Mouse (Mus musculus) layer of hippocampus, adult 9-11 months (tissue): ENCODE measurements around the gene Kcnip4.

Source experiments
- DNase-seq: peaks from one replicate; pipeline ENCODE4 v3.0.0; 2022

The Kcnip4 gene

DNA sequence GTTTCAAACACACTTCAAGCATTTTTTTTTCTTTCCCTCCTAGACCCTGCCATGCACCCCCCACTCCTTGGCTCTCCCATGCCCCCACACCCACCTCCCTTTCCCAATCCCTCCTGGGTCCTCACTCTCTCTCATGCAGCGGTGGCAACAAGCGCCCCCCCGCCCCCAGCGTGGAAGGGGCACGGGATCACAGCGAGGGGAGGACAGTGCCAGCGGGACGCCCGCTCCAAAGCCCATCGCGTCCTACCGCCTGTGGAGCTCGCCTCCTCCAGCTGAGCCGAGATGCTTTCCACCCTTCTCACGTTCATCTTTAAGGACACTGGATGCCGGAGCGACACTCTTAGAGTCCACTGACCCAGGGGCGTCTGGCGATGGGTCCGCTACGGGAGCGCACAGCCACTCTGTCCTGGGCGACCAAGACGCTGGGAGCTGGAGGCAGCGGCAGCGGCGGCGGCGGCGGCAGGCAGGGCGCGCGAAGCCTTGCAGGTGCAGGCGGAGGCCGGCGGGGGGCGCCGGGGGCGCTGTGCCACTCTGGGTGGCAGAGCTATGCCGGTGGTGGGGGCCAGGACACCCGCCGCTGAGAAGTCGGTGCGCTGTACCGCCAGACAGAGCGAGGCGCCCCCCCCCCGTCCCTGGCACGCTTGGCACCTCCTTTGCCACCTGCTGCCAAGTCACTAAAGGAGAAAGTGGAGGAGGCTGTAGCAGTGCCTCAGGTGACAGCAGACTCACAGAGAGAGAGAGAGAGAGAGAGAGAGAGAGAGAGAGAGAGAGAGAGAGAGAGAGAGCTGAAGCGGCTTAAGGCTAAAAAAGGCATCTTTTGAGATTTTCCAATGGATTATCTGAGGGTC lies at the start of gene Kcnip4:
Kcnip4 (minus strand) TSS at position 514 of the 848 bp plus-strand sequence.
- DNase-seq, result peak; percentile 76

DNA sequence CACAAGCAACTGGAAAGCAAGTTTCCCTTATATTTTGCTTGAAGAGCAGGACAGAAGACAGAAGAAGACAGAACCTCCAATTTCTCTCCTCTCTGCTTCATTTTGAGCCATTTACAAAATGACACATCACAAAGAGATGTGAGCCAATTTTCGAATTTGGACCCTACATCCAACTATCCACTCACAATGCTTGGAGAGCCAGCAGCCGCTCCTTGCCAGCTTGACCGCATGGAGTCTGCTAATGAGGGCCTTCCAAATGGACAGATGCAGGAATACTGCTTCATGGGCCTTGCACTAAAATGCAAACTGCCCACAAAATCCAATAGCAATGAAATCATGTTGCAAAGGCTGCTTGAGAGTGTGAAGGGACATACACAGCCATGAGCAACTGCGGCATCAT lies 47.2 kb upstream of the Kcnip4 start:
- DNase-seq, result no peak

DNA sequence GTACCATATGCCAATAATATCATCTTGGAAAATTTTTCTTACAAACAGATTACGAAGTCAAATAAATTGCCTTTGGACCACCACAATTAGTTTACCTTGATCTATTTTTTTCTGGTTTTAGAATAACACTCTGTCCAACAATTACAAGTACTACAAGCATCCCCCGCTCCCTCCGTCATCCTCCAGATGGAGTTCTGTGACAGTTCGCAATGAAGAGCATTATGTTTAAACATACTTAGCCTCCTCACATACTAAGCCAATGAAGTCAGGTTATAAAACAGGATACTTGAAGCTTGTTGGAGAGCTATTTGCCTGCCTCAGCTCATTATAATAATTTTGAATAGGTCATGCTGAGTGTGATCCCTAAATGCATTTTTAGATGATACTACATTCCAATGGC lies 39.0 kb upstream of the Kcnip4 start:
- peak; percentile 19 for DNase-seq

DNA sequence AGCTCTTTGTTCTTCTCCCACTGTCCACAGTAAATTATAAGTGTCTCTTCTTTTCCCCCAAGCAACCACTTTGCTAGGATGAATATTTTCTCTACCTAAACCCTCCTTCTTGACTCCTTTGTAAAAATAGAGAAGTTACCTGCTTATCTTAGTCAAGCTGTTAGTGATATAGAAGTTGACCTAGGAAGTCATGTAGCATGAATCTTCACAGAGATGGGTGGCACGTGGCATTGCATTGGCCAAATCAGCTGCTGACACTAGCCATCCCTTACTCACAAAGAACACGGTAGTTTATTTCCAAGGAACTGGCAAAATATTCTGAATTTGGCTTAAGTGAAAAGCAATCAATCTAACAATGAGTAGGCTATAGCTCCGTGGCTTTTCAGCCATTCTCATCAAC lies 32.7 kb upstream of the Kcnip4 start:
- DNase-seq, result no peak

DNA sequence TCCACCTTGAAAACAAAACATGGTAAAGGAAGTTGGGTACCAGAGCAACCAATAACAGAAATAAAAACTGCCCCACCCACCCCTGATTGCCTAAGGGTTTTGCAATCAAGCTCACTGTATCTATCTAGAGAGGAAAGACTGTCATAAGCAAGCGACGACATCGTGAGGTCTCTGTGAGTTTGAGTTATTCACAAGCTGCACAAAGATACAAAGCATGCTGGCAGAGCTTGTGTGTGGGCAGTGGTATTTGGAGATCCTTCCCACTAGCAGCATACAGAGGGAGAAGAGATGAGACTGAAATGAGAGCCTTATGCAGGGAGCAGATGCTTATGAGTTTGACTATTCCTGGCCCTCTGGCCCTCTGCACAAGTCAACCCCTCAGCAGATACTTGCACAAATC lies 23.2 kb upstream of the Kcnip4 start:
- peak; percentile 91 for DNase-seq

DNA sequence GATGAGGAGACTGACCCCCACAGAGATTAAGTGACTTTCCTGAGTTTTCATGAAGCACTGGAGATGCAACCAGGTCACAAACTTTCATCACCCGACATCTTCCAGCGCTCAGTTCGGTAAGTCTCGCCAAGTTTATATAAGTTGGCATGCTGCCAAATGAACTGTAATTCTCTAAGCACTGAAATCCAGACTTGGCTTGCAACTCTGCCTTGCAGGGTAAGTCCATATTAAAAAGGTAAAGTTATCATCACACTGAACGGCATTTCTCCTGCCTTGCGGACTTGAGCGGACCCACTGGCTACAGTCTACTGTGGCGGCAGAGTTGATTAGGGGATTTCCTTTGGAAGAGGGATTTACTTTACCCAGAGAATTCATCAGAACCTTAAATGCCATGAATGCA lies 4.7 kb upstream of the Kcnip4 start:
- no peak for DNase-seq

DNA sequence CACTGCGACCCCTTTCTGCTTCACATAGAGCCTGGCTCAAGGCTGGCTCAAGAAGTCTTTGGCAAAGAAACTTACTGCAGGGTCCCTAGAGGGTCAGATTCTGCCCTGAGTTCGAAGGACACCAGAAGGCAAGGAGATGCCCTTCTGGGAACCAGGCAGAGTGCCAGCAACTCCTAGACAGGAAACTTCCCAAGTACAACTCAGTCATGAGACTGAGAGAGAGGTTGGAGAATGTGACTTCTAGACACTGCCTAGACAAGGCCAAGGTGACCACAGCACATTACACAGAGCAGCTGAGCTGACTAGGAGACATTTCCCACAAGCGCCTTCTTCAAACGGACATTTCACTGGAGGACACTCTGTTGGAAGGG lies 520 bp upstream of the Kcnip4 start:
- DNase-seq, result no peak

DNA sequence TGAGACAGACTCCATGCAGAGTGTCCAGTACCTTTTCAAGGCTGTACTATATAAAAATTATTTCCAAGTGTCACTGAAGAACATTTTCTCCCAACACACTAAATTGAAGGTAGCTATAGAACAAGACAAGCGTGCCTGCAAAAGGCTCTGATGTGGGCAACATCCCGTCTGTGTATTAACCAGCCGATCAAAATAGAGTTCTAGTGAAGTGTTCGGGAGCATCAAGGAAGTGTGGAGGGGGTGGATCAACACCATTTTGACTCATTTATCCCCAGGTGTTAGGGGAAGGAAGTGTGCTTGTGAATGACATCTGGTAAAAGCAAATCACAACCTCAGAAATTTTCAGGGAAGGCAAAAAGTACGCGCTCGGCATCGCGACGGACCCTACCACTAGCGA lies 712 bp downstream of the Kcnip4 start:
- DNase-seq, result no peak

DNA sequence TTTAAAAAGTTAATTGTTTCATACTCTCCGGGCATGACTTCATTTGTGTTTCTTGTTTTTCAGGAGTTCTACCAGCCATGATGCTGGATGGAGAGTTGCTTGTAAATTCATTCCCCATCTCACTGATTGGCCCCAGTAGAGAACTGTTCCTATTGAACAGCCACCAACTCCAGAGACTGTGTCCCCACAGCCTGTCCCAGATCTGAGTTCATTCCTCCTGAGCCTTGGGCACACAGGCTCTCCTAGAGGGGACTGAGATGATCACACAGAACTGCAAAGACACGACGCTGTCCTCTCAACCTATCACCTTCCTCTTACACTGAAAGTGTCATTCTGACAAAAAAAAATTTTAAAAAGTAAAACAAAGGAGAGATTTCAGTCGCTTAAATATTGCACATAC lies 1.7 kb downstream of the Kcnip4 start:
- DNase-seq, result no peak

DNA sequence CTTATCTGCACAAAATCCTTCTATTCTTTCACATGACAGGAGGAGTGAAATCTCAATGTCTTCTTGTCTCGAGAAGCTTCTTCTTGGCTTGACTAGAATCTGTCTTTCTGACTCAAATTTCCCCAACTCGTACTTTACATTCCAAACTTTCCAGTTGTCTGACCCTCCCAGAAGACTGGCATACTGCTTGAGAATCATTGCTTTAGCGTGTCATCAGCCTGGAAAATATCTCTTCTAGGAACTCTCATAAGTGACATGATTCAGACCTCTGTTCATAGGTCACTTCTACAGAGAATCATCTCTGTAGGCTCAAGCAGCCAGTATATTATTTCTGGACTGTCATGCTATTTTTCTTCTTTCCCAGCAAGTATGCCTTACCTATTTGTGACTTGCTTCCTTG lies 26.0 kb downstream of the Kcnip4 start:
- no peak for DNase-seq

DNA sequence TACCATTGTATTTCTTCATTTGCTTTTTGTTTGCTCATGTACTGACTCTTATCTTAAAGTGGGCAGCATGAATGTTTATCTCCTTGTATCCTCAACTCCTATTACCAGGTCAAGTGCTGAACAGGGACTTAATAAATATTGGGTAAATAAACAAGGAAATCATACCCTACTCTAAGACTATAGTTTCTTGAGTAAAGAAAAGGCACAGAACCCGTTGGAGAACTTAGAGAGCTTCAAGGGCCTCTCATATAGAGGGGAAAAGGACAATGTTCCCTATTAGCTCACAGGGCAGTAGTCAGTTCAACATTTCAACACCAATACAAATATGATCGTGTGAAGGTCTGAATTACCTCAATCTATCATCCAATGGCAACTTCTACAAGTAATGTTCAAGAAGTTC lies 37.4 kb downstream of the Kcnip4 start:
- no peak for DNase-seq

DNA sequence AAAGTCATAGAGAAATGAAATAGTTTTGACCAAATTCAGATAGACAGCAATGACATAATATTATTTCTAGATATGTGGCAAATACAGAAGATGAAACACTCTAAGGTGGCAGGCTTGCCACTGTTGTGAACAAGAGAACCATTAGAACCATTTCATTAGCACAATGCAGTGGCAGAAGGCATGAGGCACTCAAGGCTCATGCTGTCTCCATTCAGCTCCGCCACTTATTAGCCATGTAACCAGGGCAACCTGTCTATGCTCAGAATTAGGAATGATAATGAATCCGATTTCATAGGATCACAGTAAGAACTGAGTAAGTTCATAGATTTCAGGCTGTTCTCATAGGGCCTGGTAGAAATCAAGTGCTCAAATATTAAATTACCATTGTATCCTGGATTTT lies 54.0 kb downstream of the Kcnip4 start:
- peak; percentile 33 for DNase-seq

DNA sequence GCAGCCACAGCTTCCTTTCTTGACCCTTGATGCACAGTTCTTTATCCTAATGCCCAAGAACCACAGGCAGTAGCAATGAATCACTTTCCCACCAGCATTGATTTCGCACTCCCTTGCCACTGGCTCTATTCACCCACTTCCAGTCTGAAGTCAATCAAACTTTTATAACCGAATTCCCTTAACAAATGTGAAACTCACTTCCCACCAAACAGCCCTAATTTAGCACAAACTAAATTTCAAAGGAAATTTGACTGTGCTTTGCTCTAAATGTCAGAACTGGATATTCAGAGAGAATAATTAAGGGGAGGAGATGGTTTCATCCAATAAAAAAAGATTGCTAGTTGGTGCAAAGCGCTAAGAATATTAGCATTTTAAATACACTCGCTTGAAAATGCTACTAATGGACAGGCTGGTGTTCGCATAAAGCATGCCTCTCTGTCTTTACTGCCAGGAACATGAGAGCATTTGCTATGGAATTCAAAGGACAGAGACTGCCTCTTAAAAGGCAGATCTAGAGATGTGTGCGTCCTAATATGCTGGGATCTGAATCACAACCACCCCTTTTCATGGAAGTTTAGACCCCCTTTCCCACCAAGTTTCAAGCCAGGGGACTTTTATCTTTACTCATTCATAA lies 63.9 kb downstream of the Kcnip4 start:
- peak; percentile 31 for DNase-seq

DNA sequence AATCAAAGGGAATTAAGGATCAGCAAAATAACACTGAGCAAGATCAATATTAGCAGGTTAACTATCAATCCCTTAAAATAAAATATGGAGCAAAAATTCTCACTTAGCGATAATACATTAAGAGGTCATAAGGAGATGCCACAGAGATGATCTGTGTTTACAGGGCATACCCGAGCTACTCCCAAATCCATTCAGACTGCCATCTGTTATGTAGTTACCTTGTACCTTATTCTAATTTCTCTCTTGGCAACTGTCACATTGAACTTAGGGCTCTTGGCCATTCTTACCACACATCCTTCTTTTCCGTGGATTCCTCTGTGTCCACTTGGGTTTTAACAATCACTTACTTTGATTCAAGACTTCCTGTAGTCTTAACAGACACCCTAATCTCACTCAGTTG lies 71.6 kb downstream of the Kcnip4 start:
- no peak for DNase-seq

DNA sequence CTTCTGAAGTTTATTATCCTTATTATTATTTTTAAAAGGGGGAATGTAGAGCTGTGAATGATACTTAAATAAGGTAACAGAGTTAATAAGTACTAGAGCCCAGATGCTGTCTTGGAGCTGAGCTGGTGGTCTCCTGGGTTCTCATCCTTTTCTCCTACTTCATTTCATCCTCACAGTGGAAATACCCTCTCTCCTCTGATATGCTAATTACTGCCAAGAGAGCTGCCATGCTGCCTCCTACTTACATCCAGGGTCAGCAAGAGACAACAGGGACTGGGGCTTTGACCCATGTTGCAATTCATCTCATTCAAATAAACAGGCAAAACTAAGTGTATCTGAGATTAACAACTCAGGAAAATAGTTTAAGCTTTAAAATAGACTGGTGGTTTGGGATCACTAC lies 73.4 kb downstream of the Kcnip4 start:
- no peak for DNase-seq

DNA sequence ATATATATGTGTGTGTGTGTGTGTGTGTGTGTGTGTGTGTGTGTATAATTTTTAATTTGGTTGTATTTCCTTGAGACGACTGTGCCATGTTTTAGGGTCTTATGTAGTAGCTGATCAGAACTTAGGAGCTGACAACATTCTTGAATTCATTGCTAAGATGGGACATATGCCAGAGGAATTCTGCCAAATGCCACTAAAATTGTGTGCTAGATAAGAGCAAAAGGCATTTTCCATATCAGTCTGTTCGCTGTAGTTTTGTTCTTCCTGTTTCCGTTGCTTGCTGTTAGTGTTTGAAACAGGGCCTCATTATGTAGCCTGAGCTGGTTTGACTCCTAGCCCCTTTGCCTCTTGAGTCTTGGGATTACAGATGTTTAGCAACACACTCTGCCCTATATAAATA lies 73.8 kb downstream of the Kcnip4 start:
- peak; percentile 28 for DNase-seq

DNA sequence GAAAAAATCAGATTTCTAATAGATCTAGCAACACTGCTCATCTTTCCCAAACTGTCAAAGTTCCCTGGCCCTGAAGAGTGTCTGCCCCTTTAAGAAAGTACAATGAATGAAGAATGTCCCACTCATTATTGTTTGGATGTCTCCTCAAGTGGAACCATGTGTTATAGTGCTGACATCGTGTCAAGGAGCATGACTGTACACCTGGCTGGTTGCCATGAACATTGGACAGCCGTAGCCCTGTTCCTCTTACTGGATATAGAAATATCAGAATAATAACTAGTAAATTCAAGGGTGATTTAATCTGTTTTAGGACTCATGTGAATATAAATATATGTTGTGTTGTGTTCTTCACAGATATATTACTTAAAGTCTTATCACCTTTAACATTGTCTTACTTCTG lies 87.5 kb downstream of the Kcnip4 start:
- no peak for DNase-seq

DNA sequence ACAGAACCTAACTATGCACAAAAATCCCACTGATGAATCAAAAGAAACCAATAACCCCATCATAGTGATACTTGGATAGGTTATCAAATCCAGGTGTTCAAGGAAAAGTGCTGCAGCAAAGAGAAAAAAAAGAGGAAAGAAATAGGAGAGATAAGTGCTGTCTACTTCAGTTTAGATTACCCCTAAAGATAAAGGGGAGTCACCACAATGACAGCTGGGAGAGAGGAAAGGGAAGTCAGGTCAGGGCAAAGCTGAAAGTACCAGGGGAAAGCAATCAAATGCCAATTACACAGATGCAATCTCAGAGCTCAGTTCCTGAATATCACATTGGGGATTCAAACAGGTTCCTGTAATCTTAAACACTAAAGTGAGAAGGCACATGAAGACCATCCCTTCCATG lies 97.0 kb downstream of the Kcnip4 start:
- no peak for DNase-seq

DNA sequence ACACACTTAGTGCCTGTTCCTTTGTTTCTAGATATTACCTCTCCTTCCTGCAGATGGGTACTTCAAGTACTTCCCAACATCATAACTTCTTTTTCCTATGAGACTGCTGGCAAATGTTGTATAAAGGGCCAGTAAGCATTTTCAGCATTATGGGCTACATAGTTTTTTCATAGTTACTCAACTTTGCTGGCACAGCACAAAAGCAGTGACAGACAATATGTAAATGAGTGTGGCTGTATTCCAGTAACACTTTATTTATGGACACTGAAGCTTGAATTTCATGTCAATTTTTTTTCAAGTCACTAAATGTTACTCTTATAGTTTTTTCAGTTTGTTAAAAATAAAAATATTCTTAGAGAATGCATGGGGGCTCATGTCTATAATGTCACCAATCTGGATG lies 105.0 kb downstream of the Kcnip4 start:
- DNase-seq, result no peak

DNA sequence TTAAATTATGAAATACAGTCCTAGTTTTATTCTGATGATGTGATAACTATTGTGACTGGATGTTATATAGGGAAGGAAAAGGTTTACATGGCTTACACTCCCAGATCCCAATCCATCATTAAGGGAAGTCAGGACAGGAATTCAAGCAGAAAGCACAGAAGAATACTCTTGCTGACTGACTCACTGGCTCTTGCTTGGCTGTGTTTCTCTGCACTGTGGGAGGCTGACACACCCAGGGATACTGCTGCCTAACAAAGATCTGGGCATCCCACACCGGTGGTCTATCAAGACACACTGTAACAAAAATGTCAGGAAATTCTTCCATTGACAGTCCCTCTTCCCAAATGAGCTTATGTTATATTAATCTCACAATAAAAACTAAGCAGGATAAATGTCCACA lies 116.4 kb downstream of the Kcnip4 start:
- DNase-seq, result no peak

DNA sequence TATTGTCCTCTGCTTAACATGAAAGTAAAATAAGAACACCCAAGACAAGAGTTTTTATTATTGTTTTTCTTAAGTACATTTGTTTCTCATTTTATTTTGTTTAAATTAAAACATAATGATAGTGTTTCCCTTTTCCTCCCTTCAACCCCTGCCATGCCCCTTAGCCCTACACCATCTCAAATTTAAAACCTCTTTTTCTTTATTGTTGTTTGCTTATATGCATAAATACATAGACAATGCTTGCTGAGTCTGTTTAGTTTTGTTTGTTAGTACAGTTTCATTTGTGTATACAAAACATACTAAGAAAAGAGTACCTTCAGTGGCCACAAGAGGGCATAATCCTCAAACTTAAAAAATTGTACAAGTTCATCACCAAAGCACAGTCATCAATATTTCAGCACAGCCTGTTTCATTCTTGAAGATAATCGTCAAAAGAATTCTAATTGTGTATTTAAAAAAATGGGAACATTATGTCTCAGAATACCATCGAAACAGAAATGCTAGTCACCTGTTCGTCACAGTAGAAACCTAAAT lies 154.1 kb downstream of the Kcnip4 start:
- DNase-seq, result peak; percentile 33

DNA sequence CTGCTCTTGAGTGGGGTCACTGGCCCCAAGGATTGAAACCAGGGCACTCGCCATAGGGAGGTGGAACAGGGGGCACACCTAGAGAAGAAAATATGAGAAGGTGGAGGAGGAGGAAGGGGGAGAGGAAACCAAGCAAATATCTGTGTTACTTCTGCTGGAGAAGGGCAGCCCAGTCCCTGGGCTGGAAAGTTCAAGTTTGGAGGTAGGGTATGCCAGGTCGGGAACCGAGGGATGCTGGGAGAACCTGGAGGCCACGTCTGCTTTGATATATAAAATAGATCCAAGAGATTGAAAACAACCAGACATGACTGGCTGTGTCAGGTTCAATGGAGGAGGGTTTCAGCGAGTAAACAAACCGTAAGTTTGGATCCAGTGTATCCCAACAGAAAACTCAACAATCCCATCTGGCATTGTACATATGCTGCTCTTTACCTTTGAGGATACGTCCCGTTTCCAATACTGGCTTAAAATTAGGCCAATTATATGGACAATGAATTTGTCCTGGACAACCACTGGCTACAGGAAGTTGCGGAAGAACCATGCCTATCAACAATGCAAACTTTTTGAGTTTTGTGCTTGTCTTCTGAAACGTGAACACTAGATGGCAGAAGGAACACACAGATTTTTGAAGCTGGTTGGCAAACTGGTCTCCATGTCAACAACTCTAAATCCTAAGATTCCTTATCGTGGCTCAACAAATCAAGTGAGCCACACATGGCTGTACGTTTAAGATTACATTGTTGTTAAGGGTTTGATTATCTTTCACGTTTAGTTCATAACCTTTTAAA lies 155.9 kb downstream of the Kcnip4 start:
- DNase-seq, result no peak

DNA sequence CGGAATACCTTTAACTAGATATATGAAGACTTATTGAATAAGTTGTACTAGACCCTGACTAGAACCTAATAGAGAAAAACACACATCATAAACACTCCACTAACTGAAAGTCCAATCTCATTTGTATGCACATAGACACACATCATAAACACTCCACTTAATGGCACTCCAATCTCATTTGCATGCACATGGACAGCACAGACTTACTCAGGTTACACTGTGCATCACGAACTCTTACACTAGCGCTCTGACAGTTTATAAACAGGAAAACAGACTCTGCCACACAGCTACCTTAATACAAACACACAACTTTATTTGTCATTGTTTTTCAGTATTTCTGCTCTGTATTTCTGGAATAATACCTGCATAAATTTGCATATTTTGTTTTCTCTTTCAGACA lies 168.3 kb downstream of the Kcnip4 start:
- no peak for DNase-seq

DNA sequence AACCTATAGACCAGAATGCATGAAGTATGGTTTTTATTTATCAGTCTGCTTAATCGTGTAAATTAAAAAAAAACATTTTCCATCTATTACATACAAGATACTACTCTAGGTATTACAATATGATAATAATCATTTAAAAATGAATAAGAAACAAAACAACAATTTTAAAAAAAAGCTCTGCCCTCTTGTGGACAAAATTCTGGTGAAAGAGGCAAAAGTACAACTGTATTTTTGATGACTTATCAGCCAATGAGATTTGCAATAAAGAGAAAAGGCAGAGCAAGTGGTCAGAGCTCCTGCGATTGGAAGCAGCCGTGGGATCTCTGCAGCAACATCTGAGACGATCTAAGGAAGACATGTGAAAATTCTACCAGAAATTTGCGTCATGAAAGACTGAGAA lies 172.6 kb downstream of the Kcnip4 start:
- DNase-seq, result no peak
